Mouse (Mus musculus): Measurements from ENCODE around the gene Ly6g5c.

DNA sequence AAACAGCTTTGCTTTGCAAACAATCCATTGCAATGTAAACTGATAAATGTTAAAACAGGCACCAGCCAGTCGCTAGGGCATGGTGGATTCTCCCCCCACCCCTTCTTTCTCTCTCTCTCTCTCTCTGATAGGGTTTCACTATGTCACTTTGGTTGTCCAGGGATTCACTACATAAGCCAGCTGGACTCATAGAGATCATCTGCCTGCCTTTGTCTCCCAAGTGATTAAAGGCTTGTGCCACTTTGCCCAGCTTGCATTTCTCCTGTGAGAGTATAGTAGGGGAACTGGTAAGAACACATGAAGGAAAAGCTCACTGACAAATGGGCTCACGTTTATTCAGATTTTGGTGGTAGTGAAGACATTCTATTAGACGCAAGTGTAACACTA is 24.1 kb downstream of the Ly6g5c start:
- TF ChIP-seq TCF12 (IDR thresholded peaks at IDR 0.05; ENCODE audit: insufficient read depth, poor library complexity, severe bottlenecking) = no peak
- no peak for TF ChIP-seq CEBPB (IDR thresholded peaks at IDR 0.05; ENCODE audit: insufficient read depth, poor library complexity, severe bottlenecking)
- TF ChIP-seq POLR2A (IDR thresholded peaks at IDR 0.05; ENCODE audit: insufficient read length, low read depth) = no peak
- TF ChIP-seq USF1 (IDR thresholded peaks at IDR 0.05; ENCODE audit: low read depth) = no peak
- no peak for TF ChIP-seq POLR2AphosphoS2 (IDR thresholded peaks at IDR 0.05; ENCODE audit: insufficient read length, low read depth)
- TF ChIP-seq MYOG (IDR thresholded peaks at IDR 0.05; ENCODE audit: control insufficient read depth in 1 of 3, insufficient read depth in 1 of 3, insufficient read length in 2 of 3, low read depth in 2 of 3) = no peak
- no peak for TF ChIP-seq MAX (IDR thresholded peaks at IDR 0.05; ENCODE audit: low read depth)
- TF ChIP-seq E2F4 (IDR thresholded peaks at IDR 0.05; ENCODE audit: insufficient read depth) = no peak

All from myocyte (in vitro differentiated cells).